Mouse (Mus musculus) embryonic fibroblast, embryonic 13.5 days (primary cell): ENCODE data around the gene Btg4. TPM values are rescaled to one million over a fixed set of nuclear protein-coding genes. Genes with fewer than 3 reads are reported as not detected.

Experiments
- H3K27ac ChIP-seq: 2 replicates; pipeline ENCODE4 v1.5.1; 2012; ENCODE audit warnings: low read length, control low read depth, inconsistent platforms; ENCODE audit not compliant: insufficient read depth
- H3K4me1 ChIP-seq: 2 replicates; pipeline ENCODE4 v1.6.1; 2011; ENCODE audit warnings: low read length; ENCODE audit not compliant: control insufficient read depth, insufficient read depth
- H3K4me3 ChIP-seq: 2 replicates; pipeline ENCODE4 v1.5.1; 2011; ENCODE audit warnings: mild to moderate bottlenecking, control low read depth, low read length; ENCODE audit not compliant: insufficient read depth
- CTCF ChIP-seq: IDR thresholded peaks from 2 replicates; pipeline ENCODE4 v1.5.1; 2011; ENCODE audit warnings: mild to moderate bottlenecking, control low read depth, low read length, moderate library complexity, borderline replicate concordance; ENCODE audit not compliant: insufficient read depth
- POLR2A ChIP-seq: IDR thresholded peaks from 2 replicates; pipeline ENCODE4 v1.6.1; 2011; ENCODE audit warnings: low read depth, mild to moderate bottlenecking, control low read depth, low read length, moderate library complexity
- polyA plus RNA-seq: library from polyadenylated mRNA; stranded (reverse); fragments of >200 nt; gene quantifications from 2 replicates; pipeline ENCODE4 v1.2.4, GENCODE M21; 2011; ENCODE audit warnings: low read depth; ENCODE audit not compliant: missing spikeins, insufficient read length

Btg4 gene
- polyA plus RNA-seq, 1 experiment = not detected

DNA sequence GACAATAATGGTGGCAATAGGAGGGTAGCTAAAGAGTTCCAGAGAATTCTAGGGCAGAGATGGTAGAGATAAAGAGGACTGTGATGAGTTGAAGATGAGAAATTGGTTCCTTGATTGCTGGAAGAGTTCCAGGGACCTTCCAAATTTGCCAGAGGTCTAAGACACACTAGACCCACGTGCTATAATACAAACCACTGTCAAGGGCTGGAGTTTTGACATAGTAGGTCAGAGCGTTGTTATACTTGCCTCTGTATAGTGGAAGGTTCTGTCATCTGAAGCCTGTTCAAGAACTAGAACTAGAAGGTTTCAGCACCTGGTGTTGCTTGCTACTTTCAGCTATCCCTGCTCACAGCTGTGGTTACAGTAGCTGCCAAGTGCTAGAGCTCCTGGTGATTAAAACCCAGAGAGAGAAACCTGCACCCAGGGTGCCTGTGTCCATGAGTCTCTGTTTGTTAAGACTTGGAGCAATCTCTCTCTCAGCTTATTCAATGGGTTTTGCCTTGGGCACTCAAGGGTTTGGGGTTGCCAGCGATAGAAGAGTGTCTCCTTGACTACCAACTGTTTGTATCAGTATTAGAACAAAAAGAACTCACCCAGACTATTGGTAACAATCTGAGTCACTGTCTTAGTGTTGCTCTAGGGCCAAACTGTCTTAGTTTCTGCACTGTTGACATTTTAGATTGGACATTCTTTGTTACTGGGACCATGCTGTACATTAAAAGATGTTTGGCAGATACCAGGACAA is 27.7 kb upstream of the Btg4 start:
- Histone ChIP-seq H3K4me3 (no peak overlapping the region), H3K27ac (no peak overlapping the region), H3K4me1 (no peaks in the 10 kb centered on the region)
- TF ChIP-seq CTCF (no peak), POLR2A (no peak)

DNA sequence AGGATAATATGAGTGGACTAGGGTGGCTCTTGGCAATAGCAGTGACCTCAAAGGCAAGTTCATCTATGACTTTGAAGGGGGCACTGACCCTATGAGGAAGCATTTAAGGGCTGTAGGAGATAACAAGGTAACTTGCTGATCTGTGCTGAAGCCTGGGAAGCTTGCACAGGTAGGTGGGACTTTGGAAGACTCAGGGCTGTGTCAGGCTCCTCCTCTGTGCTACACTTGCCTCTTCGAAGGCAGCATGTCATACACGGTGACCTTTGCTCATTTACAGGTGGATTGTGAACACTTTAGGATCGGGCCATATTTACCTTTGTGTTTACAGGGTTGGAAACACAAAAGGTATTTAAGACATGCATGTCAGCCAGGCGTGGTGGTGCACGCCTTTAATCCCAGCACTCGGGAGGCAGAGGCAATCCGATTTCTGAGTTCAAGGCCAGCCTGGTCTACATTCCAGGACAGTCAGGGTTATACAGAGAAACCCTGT is 19.2 kb upstream of the Btg4 start:
- Histone ChIP-seq H3K4me1 (peaks cover 3% of the 10 kb centered on the region; the same call in 1 of the 2 replicates), H3K4me3 (no peak overlapping the region), H3K27ac (no peak overlapping the region)
- no peak for TF ChIP-seq CTCF
- TF ChIP-seq POLR2A = no peak

DNA sequence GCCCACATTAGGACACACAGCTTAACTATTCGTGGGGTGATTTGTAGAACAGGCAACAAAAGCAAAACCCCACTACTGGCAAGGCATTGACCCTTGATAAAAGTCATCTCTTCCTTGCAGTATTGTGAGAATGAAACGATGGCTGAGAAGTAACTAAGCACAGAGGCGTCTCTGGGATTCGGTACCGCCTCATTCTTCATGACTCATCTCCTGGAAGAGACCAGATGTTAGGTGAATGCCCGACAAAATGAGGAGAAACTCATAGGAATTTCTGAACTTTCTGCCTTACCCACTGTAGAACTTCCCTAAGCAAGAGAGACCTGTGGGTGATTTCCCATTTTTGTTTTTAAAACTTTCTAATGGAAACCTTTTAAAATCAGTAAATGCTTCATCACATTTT is 18.6 kb upstream of the Btg4 start:
- Histone ChIP-seq H3K27ac (no peak overlapping the region), H3K4me1 (peaks cover 3% of the 10 kb centered on the region; the same call in 1 of the 2 replicates), H3K4me3 (no peak overlapping the region)
- TF ChIP-seq CTCF = no peak
- TF ChIP-seq POLR2A = no peak

DNA sequence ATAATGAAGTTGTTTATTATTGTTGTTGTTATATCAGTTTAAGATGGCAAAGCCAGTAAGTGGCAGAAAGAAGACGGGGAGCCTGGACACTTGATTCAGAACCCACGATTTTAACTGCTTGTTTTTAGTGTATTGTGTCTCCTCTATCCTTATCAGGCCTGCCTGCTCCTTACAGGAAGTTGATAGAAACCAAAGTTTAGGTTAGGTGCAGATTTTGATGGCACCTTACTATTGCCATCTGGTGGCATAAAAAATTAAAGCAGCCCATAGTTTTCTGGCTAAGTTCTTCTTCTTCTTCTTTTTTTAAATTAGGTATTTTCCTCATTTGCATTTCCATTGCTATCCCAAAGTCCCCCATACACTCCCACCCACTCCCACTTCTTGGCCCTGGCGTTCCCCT is 8.5 kb upstream of the Btg4 start:
- Histone ChIP-seq H3K27ac (no peak overlapping the region), H3K4me1 (peaks cover 8% of the 10 kb centered on the region), H3K4me3 (no peak overlapping the region)
- TF ChIP-seq CTCF (no peak), POLR2A (no peak)

DNA sequence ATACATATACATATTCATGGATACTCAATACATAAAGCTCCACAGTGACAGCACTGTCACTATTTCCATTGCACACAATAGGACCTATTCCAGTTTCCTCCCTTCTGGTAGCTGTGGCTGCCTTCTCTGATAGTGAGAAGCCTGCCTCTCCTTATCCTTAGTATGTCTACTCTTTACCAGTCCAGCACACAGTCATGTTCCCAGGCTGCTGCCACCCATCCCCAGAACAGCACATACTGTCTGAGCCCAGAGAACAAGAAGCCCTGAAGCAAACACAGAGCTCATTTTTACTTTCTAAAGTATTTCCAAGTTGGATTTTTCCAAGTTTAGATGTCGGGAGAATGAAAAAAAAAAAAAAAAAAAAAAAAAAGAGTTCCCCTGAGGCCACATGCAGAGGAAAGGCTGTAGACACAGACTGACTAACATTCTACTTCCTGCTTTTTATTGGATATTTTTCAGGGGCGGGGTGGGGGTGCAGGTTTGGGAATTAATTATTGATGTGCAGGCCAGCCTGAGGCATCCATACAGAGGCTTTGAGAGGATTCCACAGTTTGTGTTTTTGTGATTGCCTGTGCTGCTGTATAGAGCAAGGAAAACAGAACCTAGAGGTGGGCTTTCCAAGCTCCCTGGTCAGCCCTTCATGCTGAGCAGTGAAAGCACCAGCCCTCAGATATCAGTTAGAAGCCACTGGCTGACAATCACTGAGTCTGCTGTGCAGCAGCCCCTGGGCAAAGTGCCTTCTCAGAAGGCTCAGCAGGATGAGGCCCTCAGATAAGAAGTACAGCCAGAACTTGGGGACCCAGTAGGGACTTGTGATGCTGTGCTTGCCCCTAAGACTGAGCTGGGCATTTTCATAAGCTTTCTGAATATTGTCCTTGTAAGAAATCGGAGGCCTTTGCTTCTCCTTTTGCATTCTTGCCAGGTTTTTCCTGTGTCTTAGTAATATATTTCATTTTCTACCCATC is 4.1 kb upstream of the Btg4 start:
- no peak overlapping the region for H3K4me3 ChIP-seq
- H3K4me1 ChIP-seq = peaks cover 25% of the 10 kb centered on the region
- TF ChIP-seq POLR2A (no peak), CTCF (no peak)
- peak overlapping the region; percentile 84 for H3K27ac ChIP-seq

DNA sequence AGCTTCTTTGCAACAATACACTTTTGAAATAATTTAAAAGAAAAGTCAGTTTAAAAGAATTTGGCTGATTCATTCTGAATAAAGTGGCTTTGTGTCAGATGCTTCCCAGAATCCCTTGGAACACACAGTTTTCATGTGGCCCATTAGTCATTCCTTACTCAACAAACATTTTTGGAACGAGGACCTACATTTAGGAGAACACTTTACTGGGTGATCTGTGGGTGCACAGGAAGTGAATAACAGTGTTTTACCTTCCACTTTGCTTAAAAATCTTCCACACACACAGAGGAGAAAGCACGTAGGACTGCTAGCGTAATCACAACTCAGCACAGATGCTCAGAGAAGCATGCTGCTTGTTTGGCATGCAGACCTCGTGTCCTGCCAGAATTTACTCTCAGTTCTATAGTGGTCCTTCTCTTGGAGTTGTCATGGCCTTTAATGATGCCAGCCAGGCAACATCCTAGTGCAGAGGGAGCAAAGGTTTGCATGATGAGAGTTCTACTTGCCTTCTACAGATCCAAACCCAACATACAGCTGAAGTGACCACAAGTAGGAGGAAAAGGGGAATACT is 1.7 kb upstream of the Btg4 start:
- H3K4me3 ChIP-seq = no peak overlapping the region
- TF ChIP-seq POLR2A (no peak), CTCF (no peak)
- H3K27ac ChIP-seq = peak overlapping the region; percentile 91

DNA sequence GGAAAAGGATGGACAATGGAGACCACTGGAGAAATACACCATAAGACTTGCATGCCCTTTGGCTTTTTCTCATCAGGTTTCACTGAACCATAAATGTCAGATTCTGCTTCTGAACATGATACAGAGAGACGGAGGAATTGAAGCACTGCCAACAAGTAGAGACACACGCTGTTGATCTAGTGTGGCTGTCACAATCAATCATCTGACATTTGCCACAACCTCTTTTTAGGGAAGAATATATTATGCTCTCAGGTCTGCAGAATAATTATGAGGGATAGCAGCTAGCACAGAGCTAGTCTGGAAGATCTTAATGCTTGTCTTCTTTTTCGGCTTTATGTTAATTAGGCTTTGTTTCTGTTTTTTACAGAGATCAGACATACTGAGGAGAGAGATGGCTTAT is 7.5 kb downstream of the Btg4 start:
- no peak for TF ChIP-seq POLR2A
- TF ChIP-seq CTCF = no peak
- Histone ChIP-seq H3K27ac (no peak overlapping the region), H3K4me3 (no peak overlapping the region), H3K4me1 (no peaks in the 10 kb centered on the region)

More for the DNA sequence above, 1.7 kb upstream of the Btg4 start:
- H3K4me1 ChIP-seq = peaks cover 25% of the 10 kb centered on the region

DNA sequence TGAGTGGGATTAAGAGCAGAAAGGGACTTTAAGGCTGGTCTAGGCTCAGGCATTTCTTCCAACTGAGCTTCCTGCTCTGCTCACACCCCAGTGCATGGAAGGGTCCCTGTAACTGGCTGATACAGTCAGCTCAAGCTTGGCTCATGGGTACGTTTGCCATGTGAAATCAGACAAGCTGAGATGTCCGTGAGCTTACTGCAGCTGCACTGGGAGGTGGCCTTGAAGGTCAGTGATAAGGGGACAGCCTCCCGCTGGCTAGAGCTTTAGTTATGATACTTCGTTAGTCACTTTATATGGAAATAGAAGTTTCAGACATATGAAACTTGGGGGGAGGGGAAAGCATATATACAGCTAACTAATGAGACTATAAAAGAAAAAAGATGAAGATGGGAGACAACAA is 10.1 kb downstream of the Btg4 start:
- no peaks in the 10 kb centered on the region; the same call in 1 of the 2 replicates for H3K4me1 ChIP-seq
- no peak overlapping the region for H3K27ac ChIP-seq
- TF ChIP-seq POLR2A (no peak), CTCF (no peak)
- no peak overlapping the region for H3K4me3 ChIP-seq

DNA sequence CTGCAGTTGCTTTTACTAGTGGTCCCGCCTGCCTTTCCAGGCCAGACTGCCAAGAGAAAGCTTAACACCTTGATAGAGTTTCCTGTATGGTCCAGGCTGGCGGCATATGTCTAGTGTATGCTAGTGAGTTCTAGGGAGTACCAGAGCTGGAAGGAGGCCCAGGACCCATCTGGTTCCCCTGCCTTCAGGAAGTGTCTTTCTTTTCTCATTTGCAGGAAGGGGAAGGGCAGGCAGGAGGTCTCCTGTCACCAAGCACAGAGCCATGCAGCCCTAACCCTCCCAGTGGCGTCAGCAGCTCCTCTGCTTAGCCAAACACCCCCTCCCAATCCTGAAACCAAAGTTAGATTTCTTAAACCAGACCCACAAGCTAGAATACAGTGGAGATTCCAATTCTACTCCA is 15.1 kb downstream of the Btg4 start:
- TF ChIP-seq CTCF = no peak
- TF ChIP-seq POLR2A = no peak
- no peaks in the 10 kb centered on the region; the same call in 1 of the 2 replicates for H3K4me1 ChIP-seq
- H3K4me3 ChIP-seq = peak overlapping the region; percentile 81
- no peak overlapping the region for H3K27ac ChIP-seq
